Comparison of ENCODE assay signal across 8 mouse cellular contexts in genomic region chr11:32450216-32450615, GRCm38 (mm10). TPM values are rescaled to one million over a fixed set of nuclear protein-coding genes. Genes with fewer than 3 reads are reported as not detected.
DNase-seq lines count a peak whose midpoint lies in the region; ATAC-seq and TF ChIP-seq lines count a peak whose summit lies in the region.

No protein-coding gene starts in this region.

- no peak for TF ChIP-seq EP300 in liver, postnatal 0 days (IDR thresholded peaks at IDR 0.05; ENCODE audit: low read depth)

- H3K27ac ChIP-seq in midbrain, embryonic 10.5 days (replicated peaks), result no peak overlapping the region
- H3K27ac ChIP-seq in midbrain, embryonic 16.5 days (ENCODE audit: low read length), result no peak overlapping the region
- no peak overlapping the region for H3K27ac ChIP-seq in cortical plate, adult 2 months (ENCODE audit: insufficient read depth, low read length)
- H3K27ac ChIP-seq in liver, postnatal 0 days (ENCODE audit: low read depth), result no peak overlapping the region

- peak; percentile 81 for TF ChIP-seq CTCF in cortical plate, adult 2 months (IDR thresholded peaks at IDR 0.05; ENCODE audit: extremely low read depth, insufficient read depth, low read length)
- TF ChIP-seq CTCF in liver, postnatal 0 days (IDR thresholded peaks at IDR 0.05; ENCODE audit: low read depth), result peak; percentile 85

- whole genome bisulfite sequencing in midbrain, embryonic 10.5 days, result 3% methylated on average over 1 of the region's 1 CpGs
- 5% methylated on average over 1 of the region's 1 CpGs for WGBS in midbrain, embryonic 16.5 days
- 0% methylated on average over 1 of the region's 1 CpGs for WGBS in liver, postnatal 0 days (ENCODE audit: insufficient replicate concordance)

- H3K9ac ChIP-seq in midbrain, embryonic 16.5 days (ENCODE audit: low read depth, low read length), result no peak overlapping the region
- no peak overlapping the region for H3K9ac ChIP-seq in liver, postnatal 0 days (replicated peaks)

- no peak overlapping the region for H3K4me3 ChIP-seq in midbrain, embryonic 10.5 days
- no peak overlapping the region for H3K4me3 ChIP-seq in midbrain, embryonic 16.5 days (ENCODE audit: low read depth, low read length)
- H3K4me3 ChIP-seq in cortical plate, adult 2 months (ENCODE audit: insufficient read depth, low read length), result no peak overlapping the region
- no peak overlapping the region for H3K4me3 ChIP-seq in liver, postnatal 0 days (ENCODE audit: low read depth, low read length)

- TF ChIP-seq POLR2A in cortical plate, adult 2 months (IDR thresholded peaks at IDR 0.05; ENCODE audit: extremely low read depth, insufficient read depth, low read length), result no peak

- peaks cover 10% of the 10 kb centered on the region for H3K27me3 ChIP-seq in midbrain, embryonic 10.5 days (ENCODE audit: low read depth, poor library complexity, severe bottlenecking)
- H3K27me3 ChIP-seq in midbrain, embryonic 16.5 days (ENCODE audit: control insufficient read depth, insufficient read depth, low read depth, low read length), result no peaks in the 10 kb centered on the region
- no peaks in the 10 kb centered on the region for H3K27me3 ChIP-seq in liver, postnatal 0 days (ENCODE audit: insufficient read depth, low read length)

- no peak overlapping the region for H3K4me2 ChIP-seq in midbrain, embryonic 16.5 days (ENCODE audit: low read length)
- H3K4me2 ChIP-seq in liver, postnatal 0 days (ENCODE audit: low read depth, low read length), result no peak overlapping the region

- H3K9me3 ChIP-seq in midbrain, embryonic 10.5 days (replicated peaks), result no peaks in the 10 kb centered on the region
- no peaks in the 10 kb centered on the region for H3K9me3 ChIP-seq in midbrain, embryonic 16.5 days (replicated peaks; ENCODE audit: control insufficient read depth, low read length, poor library complexity, severe bottlenecking)
- no peaks in the 10 kb centered on the region for H3K9me3 ChIP-seq in liver, postnatal 0 days (ENCODE audit: low read length)

- ATAC-seq in midbrain, embryonic 16.5 days, result no peak
- no peak for ATAC-seq in liver, postnatal 0 days
- ATAC-seq in activated CD4-positive, CD25-positive, alpha-beta regulatory T cell, adult 4 months, result no peak

- peaks cover 18% of the 10 kb centered on the region for H3K4me1 ChIP-seq in midbrain, embryonic 10.5 days
- peaks cover 5% of the 10 kb centered on the region for H3K4me1 ChIP-seq in midbrain, embryonic 16.5 days (ENCODE audit: control insufficient read depth, insufficient read depth, low read length)
- no peaks in the 10 kb centered on the region for H3K4me1 ChIP-seq in cortical plate, adult 2 months (ENCODE audit: control insufficient read depth, insufficient read depth, low read length)
- peaks cover 7% of the 10 kb centered on the region; the same call in 1 of the 2 replicates for H3K4me1 ChIP-seq in liver, postnatal 0 days (ENCODE audit: insufficient read depth)

- H3K36me3 ChIP-seq in midbrain, embryonic 10.5 days, result no peaks in the 10 kb centered on the region
- H3K36me3 ChIP-seq in midbrain, embryonic 16.5 days (ENCODE audit: control insufficient read depth, insufficient read depth, low read length), result no peaks in the 10 kb centered on the region
- no peaks in the 10 kb centered on the region for H3K36me3 ChIP-seq in liver, postnatal 0 days (replicated peaks; ENCODE audit: insufficient read depth, low read length)

- DNase-seq in midbrain, embryonic 10.5 days (ENCODE audit: low spot score), result peak; percentile 46
- DNase-seq in WW6 (ENCODE audit: low read depth, low spot score), result peak; percentile 47
- DNase-seq in kidney, adult 8-10 months, result peak; percentile 13 to 42
- DNase-seq in liver, postnatal 0 days, result peak; percentile 33
- DNase-seq in right cerebral cortex, postnatal 14 days, result peak; percentile 25

RNA-seq across cellular contexts. Expression of gene Ubtd2, which starts 5.0 kb away (rescaled TPM):
- 60.9 and 62.3 TPM in 2 replicates for polyA plus RNA-seq in midbrain, embryonic 10.5 days (2016; fragmentation: Nextera tagmentation; extraction: Ambion mirVana)
- 43.0 and 46.6 TPM in 2 replicates for polyA plus RNA-seq in midbrain, embryonic 16.5 days (2015; fragmentation: Nextera tagmentation; extraction: Ambion mirVana)
- polyA plus RNA-seq in cortical plate, adult 2 months (2012; rRNA removed), result 30.9 and 31.8 TPM in 2 replicates
- 3.1 and 3.2 TPM in 2 replicates for polyA plus RNA-seq in liver, postnatal 0 days (2015; fragmentation: Nextera tagmentation; extraction: Ambion mirVana)
- 1 to 10 TPM; 2.3 to 3.1 TPM for polyA plus RNA-seq in activated CD4-positive, CD25-positive, alpha-beta regulatory T cell, adult 4 months (2017; shearing (Covaris generic))
